Mouse (Mus musculus) granulocyte monocyte progenitor cell, adult 5-6 weeks (primary cell): ENCODE measurements around the gene Slc35f5. TPM values are rescaled to one million over a fixed set of nuclear protein-coding genes. Genes with fewer than 3 reads are reported as not detected.

Source experiments
- ATAC-seq: replicated peaks from 2 replicates; pipeline ENCODE4 v1.8.0; 2016; ENCODE audit warnings: mild to moderate bottlenecking, moderate TSS enrichment, inconsistent platforms; ENCODE audit not compliant: poor library complexity, severe bottlenecking
- total RNA-seq, 2 experiments: library from RNA; stranded (forward) in 1 of 2; stranded (reverse) in 1 of 2; fragments of 200-712, 200-1000 nt in 1 of 2; fragments of >200 nt in 1 of 2; fragmentation: Nextera tagmentation in 1 of 2; gene quantifications; 2 replicates each; pipeline ENCODE4 v1.2.3; 2014 to 2017

Gene Slc35f5
- total RNA-seq, 2 experiments from 2014 or later, result 7.4 to 7.8 TPM

DNA sequence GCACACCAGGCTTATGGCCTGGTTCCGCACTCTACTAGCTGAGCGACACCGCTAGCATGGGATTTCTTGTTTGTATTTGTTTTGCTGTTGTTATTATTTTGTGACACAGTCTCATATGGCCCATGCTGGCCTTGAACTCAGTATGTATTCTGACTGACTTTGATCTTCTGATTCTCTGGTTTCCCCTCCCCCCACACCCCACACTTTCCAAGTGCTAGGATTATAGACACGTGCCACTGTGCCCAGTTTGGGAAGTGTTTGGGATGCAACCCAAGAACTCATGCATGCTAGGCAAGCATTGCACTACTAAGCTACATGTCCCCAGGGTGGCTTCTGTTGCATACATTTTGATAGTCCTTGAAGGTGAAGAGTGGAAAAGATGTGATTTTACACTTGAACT is 1.4 kb downstream of the Slc35f5 start:
- ATAC-seq, result no peak

DNA sequence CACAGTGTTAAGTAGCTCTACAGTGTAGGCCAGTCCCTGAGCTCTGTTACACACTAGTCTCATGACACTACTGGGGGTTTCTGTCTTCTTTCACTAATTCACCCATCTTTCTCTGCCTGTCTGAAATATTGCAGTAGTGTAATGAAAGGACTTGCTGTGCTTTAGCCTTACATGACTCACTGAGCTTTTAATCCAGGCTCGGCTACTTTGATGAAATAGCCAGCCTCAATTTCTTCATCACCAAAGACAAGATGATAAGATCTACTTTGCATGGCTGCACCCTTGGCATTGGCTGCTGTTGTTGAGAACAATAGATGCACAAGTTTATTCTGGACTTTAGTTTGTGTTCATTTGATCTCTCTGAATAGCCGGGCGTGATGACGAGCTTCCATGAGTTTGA is 7.7 kb downstream of the Slc35f5 start:
- no peak for ATAC-seq

DNA sequence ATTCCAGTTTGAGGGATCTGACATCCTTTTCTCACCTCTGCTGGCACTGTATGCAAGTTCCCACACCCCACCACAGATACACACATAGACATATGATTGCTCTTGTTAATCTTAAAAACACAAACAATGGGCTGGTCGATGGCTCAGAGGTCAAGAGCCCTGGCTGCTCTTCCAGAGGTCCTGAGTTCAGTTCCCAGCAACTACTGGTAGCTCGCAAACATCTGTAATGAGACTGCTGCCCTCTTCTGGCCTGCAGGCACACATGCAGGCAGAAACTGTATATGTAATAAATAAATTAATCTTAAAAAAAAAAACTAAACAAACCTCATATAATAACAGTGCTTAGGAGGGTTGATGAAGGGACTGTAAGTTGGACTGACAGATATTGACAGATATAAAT is 13.8 kb downstream of the Slc35f5 start:
- 0 out of 2 replicates have a peak, but pooled peaks have one; percentile 38 for ATAC-seq

- no peak for ATAC-seq
These were observed 15.2 kb downstream of the Slc35f5 start for GRCm38 (mm10) chr1:125575458-125576114.

DNA sequence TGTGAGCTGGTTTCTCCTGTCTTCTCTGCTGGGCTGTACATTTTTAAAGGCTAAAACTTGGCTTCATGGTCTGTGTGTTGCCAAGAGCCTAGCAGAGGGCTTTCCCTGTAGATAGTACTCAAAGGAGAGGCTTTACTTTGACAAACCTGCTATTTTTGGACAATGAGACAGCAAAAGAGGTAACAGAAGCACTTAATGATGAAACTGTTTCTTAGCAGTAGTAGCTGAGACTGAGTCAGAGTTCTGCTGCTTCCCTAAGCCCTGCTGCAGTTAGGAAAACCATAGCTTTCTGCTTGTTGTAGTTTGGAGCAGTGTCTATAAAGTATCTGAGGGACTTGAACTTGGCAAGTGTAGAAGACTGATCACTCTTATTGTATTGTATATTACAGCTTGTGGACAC is 16.6 kb downstream of the Slc35f5 start:
- ATAC-seq, result peak; percentile 59

DNA sequence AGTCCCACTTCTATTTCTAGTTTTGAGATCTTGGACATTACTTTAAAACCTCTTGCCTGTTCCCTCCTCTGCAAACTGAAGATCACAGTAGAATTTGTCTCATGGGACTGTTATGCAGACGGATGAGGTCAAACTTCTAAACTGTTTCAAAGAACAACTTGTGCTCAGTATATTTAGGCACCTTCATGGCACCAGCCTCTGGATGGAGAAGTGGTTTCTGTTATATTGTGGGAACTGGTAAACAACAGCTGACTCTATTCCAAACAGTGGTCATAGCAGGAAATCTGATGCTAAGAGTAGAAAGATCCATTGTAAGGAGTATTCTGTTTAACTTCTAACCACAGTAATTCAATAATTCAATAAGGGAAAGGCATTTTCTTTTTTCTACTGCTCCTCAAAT is 17.7 kb downstream of the Slc35f5 start:
- ATAC-seq, result no peak

- no peak for ATAC-seq
These were observed 20.7 kb downstream of the Slc35f5 start for GRCm38 (mm10) chr1:125581134-125581533.

GRCm38 (mm10) chr1:125603620-125604019 is 43.2 kb downstream of the Slc35f5 start:
- ATAC-seq, result peak; percentile 86

DNA sequence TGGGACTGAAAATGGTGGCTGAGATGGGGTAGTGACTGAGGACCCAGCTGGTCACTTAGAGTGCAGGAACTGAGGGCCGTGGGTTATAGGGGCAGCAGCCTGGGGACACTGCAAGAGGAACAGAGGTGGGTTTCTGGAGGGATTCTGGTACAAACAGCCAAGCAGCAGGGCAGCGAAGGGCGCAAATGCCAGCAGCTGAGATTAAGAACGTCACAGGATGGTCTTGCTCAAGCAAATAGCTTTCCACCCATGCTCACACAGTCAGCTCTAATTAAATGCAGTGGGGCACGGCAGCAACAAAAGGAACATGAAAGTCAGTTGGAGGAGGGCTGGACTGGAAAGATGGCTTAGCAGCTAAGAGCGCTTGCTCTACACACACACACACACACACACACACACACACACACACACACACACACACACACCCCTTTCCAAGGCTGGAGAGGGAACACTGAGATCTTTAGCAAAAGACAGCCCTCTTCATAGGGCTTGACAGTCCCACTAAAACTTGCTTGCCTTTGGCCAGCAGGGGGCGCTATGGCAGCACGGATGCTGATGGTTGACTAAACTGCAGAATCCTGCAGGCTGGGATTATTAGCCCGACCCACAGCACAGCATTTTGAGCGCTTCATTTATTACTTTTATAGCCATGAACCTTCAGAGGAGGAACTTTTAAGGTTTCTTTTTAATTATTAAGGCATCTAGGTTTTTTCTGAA is 46.9 kb downstream of the Slc35f5 start:
- ATAC-seq, result peak; percentile 83

GRCm38 (mm10) chr1:125624376-125625076 is 64.1 kb downstream of the Slc35f5 start:
- ATAC-seq, result no peak

DNA sequence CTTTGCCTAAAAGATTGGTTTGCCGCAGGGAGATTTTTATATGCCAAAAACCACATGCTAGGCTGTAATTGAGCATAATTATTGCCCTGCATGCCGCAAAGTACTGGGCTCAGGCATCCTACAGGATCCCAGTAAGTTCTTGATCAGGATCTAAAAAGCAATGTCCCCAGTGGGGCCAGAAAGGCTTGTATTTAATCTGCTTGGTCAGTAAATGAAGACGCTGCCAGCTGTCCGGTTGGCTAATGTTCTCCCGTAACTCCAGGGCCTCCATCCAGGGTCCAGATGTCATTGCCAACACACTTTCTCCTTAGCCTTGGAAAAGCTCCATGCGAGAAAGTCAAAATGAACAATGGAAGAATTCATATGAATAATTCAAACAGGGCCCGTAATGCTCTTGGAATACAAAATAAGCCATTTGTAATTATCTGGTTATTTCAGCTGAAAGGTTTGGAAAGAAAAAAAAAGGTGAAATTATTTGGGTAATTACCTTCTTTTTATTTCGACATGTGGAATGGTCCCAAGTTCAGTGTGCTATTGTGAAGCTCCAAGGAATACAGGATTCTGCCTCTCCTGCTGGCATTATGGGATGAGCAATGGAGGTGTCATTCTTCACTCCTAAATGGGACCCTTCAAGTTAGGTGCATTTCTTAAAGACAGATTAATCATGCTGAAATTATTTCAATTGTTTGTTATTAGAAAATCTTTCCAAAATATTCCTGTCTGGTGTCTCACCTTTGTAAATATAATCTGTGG is 79.3 kb downstream of the Slc35f5 start:
- no peak for ATAC-seq

DNA sequence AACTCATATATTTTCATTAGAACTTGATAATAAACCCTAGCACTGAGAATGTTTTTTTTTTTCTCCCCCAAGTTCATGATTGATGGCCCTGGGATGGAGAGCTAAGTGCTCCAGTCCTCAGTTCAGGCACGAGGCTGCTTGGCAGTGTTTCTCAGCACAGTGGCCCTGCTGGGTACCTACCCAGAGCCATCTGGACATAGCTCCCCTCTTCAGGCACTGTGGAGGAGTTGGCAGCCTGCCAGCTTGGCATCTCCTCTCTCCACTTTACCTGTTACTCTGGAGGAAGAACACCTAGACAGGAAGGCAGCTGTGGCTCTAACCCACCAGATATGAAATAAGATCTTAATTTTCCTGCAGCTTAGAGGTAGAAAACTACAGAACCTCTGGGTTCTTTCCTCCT is 83.2 kb downstream of the Slc35f5 start:
- no peak for ATAC-seq

Other genes with a start within 250 kb of the Slc35f5 start
- 426 TPM in 2 replicates for gene Actr3, start 124.9 kb upstream of the Slc35f5 start, total RNA-seq (2014; fragmentation: Nextera tagmentation)
- 889 and 988 TPM in 2 replicates for gene Actr3, start 124.9 kb upstream of the Slc35f5 start, total RNA-seq (2017)
- gene Gpr39, start 116.4 kb downstream of the Slc35f5 start, total RNA-seq (2014; fragmentation: Nextera tagmentation), result not detected in 2 replicates
- 0.04 TPM in 1 of 2 replicates, not detected in the other for gene Gpr39, start 116.4 kb downstream of the Slc35f5 start, total RNA-seq (2017)